Mouse (Mus musculus): ENCODE data around the gene Ostf1.
A peak's percentile ranks its signal among the peaks of the same experiment; 100 is the strongest.

Ostf1 gene

GRCm38 (mm10) chr19:18631644-18632219 lies at the start of gene Ostf1, which contains the start of gene Nmrk1:
TSS of gene Ostf1 (minus strand) at chr19:18631823.
TSS of gene Nmrk1 (plus strand) at chr19:18631950.
- peak; percentile 99 for DNase-seq (ENCODE audit: low spot score)

GRCm38 (mm10) chr19:18673116-18673515 lies 41.5 kb upstream of the Ostf1 start:
- DNase-seq (ENCODE audit: low spot score): no peak

- DNase-seq (ENCODE audit: low spot score): no peak
Measured at GRCm38 (mm10) chr19:18672498-18672897, 40.9 kb upstream of the Ostf1 start.

- peak; percentile 76 for DNase-seq (ENCODE audit: low spot score)
Measured at GRCm38 (mm10) chr19:18671056-18671741, 39.6 kb upstream of the Ostf1 start.

- DNase-seq (ENCODE audit: low spot score): peak; percentile 100
Measured at GRCm38 (mm10) chr19:18670608-18671007, 39.0 kb upstream of the Ostf1 start, which contains the start of gene Carnmt1. TSS of gene Carnmt1 (plus strand) at chr19:18670764.

GRCm38 (mm10) chr19:18669551-18669950 lies 37.9 kb upstream of the Ostf1 start:
- no peak for DNase-seq (ENCODE audit: low spot score)

- DNase-seq (ENCODE audit: low spot score): no peak
Measured at GRCm38 (mm10) chr19:18666966-18667365, 35.3 kb upstream of the Ostf1 start.

- no peak for DNase-seq (ENCODE audit: low spot score)
Measured at GRCm38 (mm10) chr19:18663904-18664303, 32.3 kb upstream of the Ostf1 start.

GRCm38 (mm10) chr19:18661683-18662082 lies 30.1 kb upstream of the Ostf1 start:
- no peak for DNase-seq (ENCODE audit: low spot score)

GRCm38 (mm10) chr19:18660466-18660865 lies 28.8 kb upstream of the Ostf1 start:
- DNase-seq (ENCODE audit: low spot score): no peak

GRCm38 (mm10) chr19:18659349-18659748 lies 27.7 kb upstream of the Ostf1 start:
- DNase-seq (ENCODE audit: low spot score): no peak

GRCm38 (mm10) chr19:18658473-18658872 lies 26.9 kb upstream of the Ostf1 start:
- no peak for DNase-seq (ENCODE audit: low spot score)

- DNase-seq (ENCODE audit: low spot score): no peak
Measured at GRCm38 (mm10) chr19:18655999-18656398, 24.4 kb upstream of the Ostf1 start.

GRCm38 (mm10) chr19:18654984-18655383 lies 23.4 kb upstream of the Ostf1 start:
- no peak for DNase-seq (ENCODE audit: low spot score)

GRCm38 (mm10) chr19:18654330-18654729 lies 22.7 kb upstream of the Ostf1 start:
- DNase-seq (ENCODE audit: low spot score): no peak

- DNase-seq (ENCODE audit: low spot score): peak; percentile 61
Measured at GRCm38 (mm10) chr19:18653058-18653457, 21.4 kb upstream of the Ostf1 start.

- DNase-seq (ENCODE audit: low spot score): no peak
Measured at GRCm38 (mm10) chr19:18652592-18652991, 21.0 kb upstream of the Ostf1 start.

GRCm38 (mm10) chr19:18650473-18650872 lies 18.9 kb upstream of the Ostf1 start:
- DNase-seq (ENCODE audit: low spot score): no peak

GRCm38 (mm10) chr19:18649955-18650354 lies 18.3 kb upstream of the Ostf1 start:
- no peak for DNase-seq (ENCODE audit: low spot score)

GRCm38 (mm10) chr19:18648558-18648945 lies 16.9 kb upstream of the Ostf1 start:
- no peak for DNase-seq (ENCODE audit: low spot score)

GRCm38 (mm10) chr19:18647775-18648557 lies 16.3 kb upstream of the Ostf1 start:
- no peak for DNase-seq (ENCODE audit: low spot score)

- DNase-seq (ENCODE audit: low spot score): no peak
Measured at GRCm38 (mm10) chr19:18646853-18647420, 15.3 kb upstream of the Ostf1 start.

GRCm38 (mm10) chr19:18646397-18646796 lies 14.8 kb upstream of the Ostf1 start:
- DNase-seq (ENCODE audit: low spot score): no peak
